Mouse (Mus musculus): ENCODE data around the gene Ndufv3. TPM values are rescaled to one million over a fixed set of nuclear protein-coding genes. Genes with fewer than 3 reads are reported as not detected.
"Not testable (repeated sequence)": the region's sequence is repeated elsewhere in the genome, so short reads cannot be mapped to it uniquely, and the experiment has no call there.

The Ndufv3 gene
- polyA plus RNA-seq, 1 experiment from 2014 or later: 257 TPM

DNA sequence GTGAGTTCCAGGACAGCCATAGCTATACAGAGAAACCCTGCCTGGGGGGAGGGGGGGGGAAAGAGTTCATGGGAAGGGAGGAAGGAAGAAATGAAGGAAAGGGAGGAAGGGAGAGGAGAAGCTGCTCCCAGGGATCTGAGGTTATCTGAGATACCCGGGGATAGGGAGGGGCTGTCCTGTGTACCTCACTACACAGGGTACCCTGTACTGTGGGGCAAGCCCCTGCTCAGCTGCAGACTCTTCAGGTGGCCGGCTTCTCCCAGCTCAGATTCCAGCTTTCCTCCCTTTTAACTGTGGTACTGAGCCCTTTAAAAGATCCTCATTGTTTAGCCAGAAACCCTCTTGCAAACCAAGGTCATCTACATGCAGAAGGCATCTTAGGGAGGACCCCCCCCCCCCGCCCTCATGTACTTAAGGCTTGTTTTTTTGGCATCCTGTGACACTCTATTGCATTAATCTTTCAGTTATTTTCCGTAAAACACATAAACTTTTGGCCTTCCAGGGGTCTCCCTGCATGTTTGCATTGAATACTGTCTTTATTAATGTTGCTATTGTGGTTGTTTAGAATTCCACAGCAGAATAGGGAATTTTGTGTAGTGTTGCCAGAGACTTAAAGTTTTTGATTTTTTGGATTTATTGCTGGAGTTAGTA is 21.0 kb downstream of the Ndufv3 start:
- no peaks in the 10 kb centered on the region for H3K27me3 ChIP-seq
- ATAC-seq (ENCODE audit: low FRiP score, low read depth): no peak
- H3K9ac ChIP-seq (replicated peaks): no peak overlapping the region
- peaks cover 15% of the 10 kb centered on the region for H3K4me1 ChIP-seq
- H3K36me3 ChIP-seq: no peaks in the 10 kb centered on the region
- H3K4me3 ChIP-seq: no peak overlapping the region
- H3K27ac ChIP-seq (replicated peaks): 0 out of 2 replicates have a peak overlapping the region, but pooled peaks have one; percentile 20
- WGBS: 63% methylated on average over 4 of the region's 4 CpGs
- H3K4me2 ChIP-seq (replicated peaks): no peak overlapping the region
- no peaks in the 10 kb centered on the region for H3K9me3 ChIP-seq

DNA sequence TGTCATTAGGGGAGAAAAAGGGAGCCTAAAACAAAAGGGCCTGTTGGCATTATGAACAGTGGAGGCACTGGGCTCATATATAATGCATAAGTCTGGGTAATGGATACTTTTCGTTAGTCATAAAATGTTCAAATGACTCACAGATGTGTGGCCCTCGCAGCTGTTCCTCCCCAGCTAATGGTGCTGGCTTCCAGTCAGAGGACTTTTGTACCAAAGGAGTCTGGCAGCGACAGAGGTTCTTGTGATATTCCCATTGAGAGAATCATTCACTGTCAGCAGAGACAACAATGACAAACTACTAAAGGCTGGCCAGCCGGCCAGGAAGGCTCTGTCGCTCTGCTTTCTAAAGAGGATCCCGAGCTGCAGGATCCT is 21.5 kb downstream of the Ndufv3 start:
- peaks cover 13% of the 10 kb centered on the region; the same call in 1 of the 2 replicates for H3K4me1 ChIP-seq
- H3K9ac ChIP-seq (replicated peaks): no peak overlapping the region
- WGBS: 62% methylated on average over 6 of the region's 6 CpGs
- no peaks in the 10 kb centered on the region for H3K36me3 ChIP-seq
- H3K4me2 ChIP-seq (replicated peaks): no peak overlapping the region
- no peaks in the 10 kb centered on the region for H3K9me3 ChIP-seq
- H3K27ac ChIP-seq (replicated peaks): peak overlapping the region; percentile 20; the same call in 1 of the 2 replicates
- no peaks in the 10 kb centered on the region for H3K27me3 ChIP-seq
- no peak overlapping the region for H3K4me3 ChIP-seq
- no peak for ATAC-seq (ENCODE audit: low FRiP score, low read depth)

- WGBS: 31% methylated on average over 6 of the region's 6 CpGs
- H3K27ac ChIP-seq (replicated peaks): no peak overlapping the region
- H3K9me3 ChIP-seq: no peaks in the 10 kb centered on the region
- H3K9ac ChIP-seq (replicated peaks): no peak overlapping the region
- peaks cover 17% of the 10 kb centered on the region; the same call in 1 of the 2 replicates for H3K4me1 ChIP-seq
- no peak overlapping the region for H3K4me2 ChIP-seq (replicated peaks)
- H3K36me3 ChIP-seq: no peaks in the 10 kb centered on the region
- H3K4me3 ChIP-seq: no peak overlapping the region
- H3K27me3 ChIP-seq: no peaks in the 10 kb centered on the region
- no peak for ATAC-seq (ENCODE audit: low FRiP score, low read depth)
These were observed 23.7 kb downstream of the Ndufv3 start for GRCm38 (mm10) chr17:31543574-31543973.

- no peak for ATAC-seq (ENCODE audit: low FRiP score, low read depth)
- no peak overlapping the region for H3K4me2 ChIP-seq (replicated peaks)
- 87% methylated on average over 9 of the region's 9 CpGs for WGBS
These were observed 26.7 kb downstream of the Ndufv3 start for GRCm38 (mm10) chr17:31546444-31547196.

DNA sequence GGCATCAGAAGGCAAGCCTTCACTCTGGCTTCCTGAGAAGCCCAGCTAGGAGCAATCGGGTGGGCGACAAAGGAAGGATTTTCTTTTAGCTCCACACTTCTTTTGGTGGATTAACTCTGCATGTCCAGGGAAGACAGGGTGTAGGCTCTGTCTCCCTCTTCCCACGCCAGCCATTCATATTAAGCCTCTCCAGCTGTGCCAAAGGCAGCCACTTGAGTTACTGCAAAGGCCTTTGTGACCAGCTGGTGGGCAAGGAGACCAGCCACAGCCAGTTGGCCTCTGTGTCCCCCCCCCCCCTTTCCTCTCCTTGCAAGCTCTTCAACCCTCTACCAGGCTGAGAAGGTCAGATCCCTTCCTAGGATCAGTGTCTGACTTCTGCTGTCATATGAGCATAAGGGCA is 28.1 kb downstream of the Ndufv3 start:
- no peak overlapping the region for H3K4me3 ChIP-seq
- H3K9ac ChIP-seq (replicated peaks): no peak overlapping the region
- no peaks in the 10 kb centered on the region for H3K27me3 ChIP-seq
- H3K4me2 ChIP-seq (replicated peaks): no peak overlapping the region
- H3K27ac ChIP-seq (replicated peaks): 0 out of 2 replicates have a peak overlapping the region, but pooled peaks have one; percentile 15
- 7% methylated on average over 3 of the region's 3 CpGs for WGBS
- no peaks in the 10 kb centered on the region for H3K9me3 ChIP-seq
- ATAC-seq (ENCODE audit: low FRiP score, low read depth): no peak
- H3K4me1 ChIP-seq: peaks cover 7% of the 10 kb centered on the region; the same call in 1 of the 2 replicates
- no peaks in the 10 kb centered on the region for H3K36me3 ChIP-seq

More at GRCm38 (mm10) chr17:31546444-31547196, 26.7 kb downstream of the Ndufv3 start:
- Histone ChIP-seq H3K36me3 (no peaks in the 10 kb centered on the region), H3K27me3 (no peaks in the 10 kb centered on the region), H3K9me3 (no peaks in the 10 kb centered on the region), H3K27ac (replicated peaks) (no peak overlapping the region), H3K4me1 (peaks cover 10% of the 10 kb centered on the region; the same call in 1 of the 2 replicates), H3K9ac (replicated peaks) (no peak overlapping the region), H3K4me3 (no peak overlapping the region)

DNA sequence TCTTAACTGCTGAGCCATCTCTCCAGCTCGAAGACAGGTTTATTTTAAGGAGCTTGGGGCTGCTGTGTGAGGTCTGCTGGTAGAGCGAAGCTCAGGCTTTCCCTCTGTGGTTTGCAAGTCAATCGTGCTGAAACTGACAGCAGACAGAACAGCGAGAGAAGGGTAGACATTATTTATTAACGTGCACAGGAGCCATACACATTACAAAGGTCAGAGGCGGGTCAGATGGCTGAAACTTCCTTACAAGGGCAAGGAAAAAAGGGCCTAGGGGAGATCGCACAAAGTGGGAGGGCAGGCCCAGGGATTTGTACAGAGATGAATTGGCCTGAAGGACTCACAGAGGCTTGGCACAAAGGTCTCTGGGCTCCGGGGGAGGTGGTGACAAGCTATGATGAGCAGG is 29.5 kb downstream of the Ndufv3 start:
- WGBS: 76% methylated on average over 8 of the region's 8 CpGs
- Histone ChIP-seq H3K9ac (replicated peaks) (no peak overlapping the region), H3K27ac (replicated peaks) (no peak overlapping the region), H3K27me3 (no peaks in the 10 kb centered on the region), H3K4me1 (peaks cover 5% of the 10 kb centered on the region; the same call in 1 of the 2 replicates), H3K9me3 (no peaks in the 10 kb centered on the region), H3K4me2 (replicated peaks) (no peak overlapping the region), H3K4me3 (no peak overlapping the region), H3K36me3 (no peaks in the 10 kb centered on the region)
- no peak for ATAC-seq (ENCODE audit: low FRiP score, low read depth)

DNA sequence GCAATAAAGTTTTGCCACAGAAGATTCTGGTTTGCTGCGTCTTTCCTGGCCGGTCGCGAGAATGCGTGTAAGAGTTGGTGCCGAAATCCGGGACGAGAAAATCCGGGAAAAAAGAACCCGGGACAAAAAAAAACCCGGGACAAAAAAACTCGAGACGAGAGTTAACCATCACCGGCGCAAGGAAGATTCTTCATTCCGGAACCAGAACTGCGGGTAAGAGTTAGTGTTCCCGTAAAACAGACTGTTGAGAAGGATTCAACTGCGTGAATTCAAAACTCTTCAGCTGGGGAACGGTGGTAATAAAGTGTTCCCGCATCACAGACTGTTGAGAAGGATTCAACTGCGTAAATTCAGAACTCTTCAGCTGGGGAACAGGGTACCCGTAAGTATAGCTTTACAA is 32.7 kb downstream of the Ndufv3 start:
- H3K4me1 ChIP-seq: peaks cover 11% of the 10 kb centered on the region
- WGBS: 96% methylated on average over 23 of the region's 23 CpGs
- not testable (repeated sequence) for H3K4me2 ChIP-seq (replicated peaks); H3K9ac ChIP-seq (replicated peaks); H3K9me3 ChIP-seq; H3K4me3 ChIP-seq; H3K27me3 ChIP-seq; H3K27ac ChIP-seq (replicated peaks); ATAC-seq (ENCODE audit: low FRiP score, low read depth); H3K36me3 ChIP-seq

GRCm38 (mm10) chr17:31556253-31556652 is 36.3 kb downstream of the Ndufv3 start:
- no peak overlapping the region for H3K9ac ChIP-seq (replicated peaks)
- WGBS: 78% methylated on average over 4 of the region's 4 CpGs
- H3K36me3 ChIP-seq: no peaks in the 10 kb centered on the region
- no peak overlapping the region for H3K4me3 ChIP-seq
- H3K27me3 ChIP-seq: no peaks in the 10 kb centered on the region
- H3K9me3 ChIP-seq: no peaks in the 10 kb centered on the region
- no peak overlapping the region for H3K4me2 ChIP-seq (replicated peaks)
- H3K27ac ChIP-seq (replicated peaks): no peak overlapping the region
- ATAC-seq (ENCODE audit: low FRiP score, low read depth): no peak
- peaks cover 11% of the 10 kb centered on the region for H3K4me1 ChIP-seq

DNA sequence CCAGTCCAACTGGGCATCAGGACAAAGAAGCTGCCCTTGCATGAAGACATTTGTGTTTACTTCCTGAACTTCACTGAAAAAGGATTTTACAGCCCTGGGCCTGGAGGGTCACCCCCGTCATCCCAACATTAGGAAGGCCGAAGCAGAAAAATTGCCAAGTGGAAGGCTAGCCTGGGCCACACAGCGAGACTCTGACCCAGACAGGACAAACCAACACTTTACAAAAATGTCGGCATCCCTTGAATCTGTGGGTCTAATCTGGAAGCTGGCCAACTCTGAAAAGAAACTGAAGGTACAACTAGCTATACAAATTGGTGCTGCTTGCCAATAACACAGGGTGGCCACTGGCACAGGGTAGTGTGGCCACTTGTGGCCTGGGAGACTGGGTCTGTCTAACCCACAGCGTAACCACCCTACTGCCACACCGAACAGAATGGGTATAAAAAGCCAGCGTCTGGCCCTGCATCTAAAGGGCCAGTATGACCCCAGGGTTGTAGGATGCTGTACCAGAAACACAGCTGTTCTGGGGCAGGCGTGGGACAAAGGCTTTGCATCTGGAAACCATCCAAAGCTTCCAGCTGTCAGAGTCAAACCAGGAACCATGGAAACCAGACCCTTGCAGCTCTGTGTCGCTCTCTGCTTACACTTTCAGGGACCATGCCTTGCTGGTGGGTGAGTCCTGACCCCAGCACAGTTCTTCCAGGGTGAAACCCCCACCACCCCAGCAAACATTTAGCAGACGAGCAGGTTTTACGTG is 37.4 kb downstream of the Ndufv3 start:
- Histone ChIP-seq H3K9me3 (no peaks in the 10 kb centered on the region), H3K36me3 (no peaks in the 10 kb centered on the region), H3K27ac (replicated peaks) (peak overlapping the region; percentile 35; the same call in 1 of the 2 replicates), H3K9ac (replicated peaks) (no peak overlapping the region), H3K4me3 (no peak overlapping the region), H3K27me3 (no peaks in the 10 kb centered on the region), H3K4me2 (replicated peaks) (no peak overlapping the region), H3K4me1 (peaks cover 11% of the 10 kb centered on the region)
- ATAC-seq (ENCODE audit: low FRiP score, low read depth): no peak
- WGBS: 68% methylated on average over 11 of the region's 11 CpGs

GRCm38 (mm10) chr17:31557947-31558542 is 38.1 kb downstream of the Ndufv3 start:
- no peak overlapping the region for H3K27ac ChIP-seq (replicated peaks)

GRCm38 (mm10) chr17:31559021-31559789 is 39.3 kb downstream of the Ndufv3 start:
- no peaks in the 10 kb centered on the region for H3K27me3 ChIP-seq
- no peak overlapping the region for H3K27ac ChIP-seq (replicated peaks)
- WGBS: 91% methylated on average over 11 of the region's 11 CpGs
- no peak overlapping the region for H3K4me2 ChIP-seq (replicated peaks)
- no peaks in the 10 kb centered on the region for H3K36me3 ChIP-seq
- H3K9me3 ChIP-seq: no peaks in the 10 kb centered on the region
- no peak overlapping the region for H3K9ac ChIP-seq (replicated peaks)
- no peak for ATAC-seq (ENCODE audit: low FRiP score, low read depth)
- H3K4me1 ChIP-seq: peaks cover 18% of the 10 kb centered on the region
- no peak overlapping the region for H3K4me3 ChIP-seq

More at GRCm38 (mm10) chr17:31557947-31558542, 38.1 kb downstream of the Ndufv3 start:
- Histone ChIP-seq H3K9me3 (no peaks in the 10 kb centered on the region), H3K36me3 (no peaks in the 10 kb centered on the region), H3K27me3 (no peaks in the 10 kb centered on the region), H3K9ac (replicated peaks) (no peak overlapping the region), H3K4me1 (peaks cover 11% of the 10 kb centered on the region), H3K4me3 (no peak overlapping the region), H3K4me2 (replicated peaks) (no peak overlapping the region)
- ATAC-seq (ENCODE audit: low FRiP score, low read depth): no peak
- 75% methylated on average over 10 of the region's 10 CpGs for WGBS
